Mouse (Mus musculus): ENCODE results near the gene Zxdc.

DNA sequence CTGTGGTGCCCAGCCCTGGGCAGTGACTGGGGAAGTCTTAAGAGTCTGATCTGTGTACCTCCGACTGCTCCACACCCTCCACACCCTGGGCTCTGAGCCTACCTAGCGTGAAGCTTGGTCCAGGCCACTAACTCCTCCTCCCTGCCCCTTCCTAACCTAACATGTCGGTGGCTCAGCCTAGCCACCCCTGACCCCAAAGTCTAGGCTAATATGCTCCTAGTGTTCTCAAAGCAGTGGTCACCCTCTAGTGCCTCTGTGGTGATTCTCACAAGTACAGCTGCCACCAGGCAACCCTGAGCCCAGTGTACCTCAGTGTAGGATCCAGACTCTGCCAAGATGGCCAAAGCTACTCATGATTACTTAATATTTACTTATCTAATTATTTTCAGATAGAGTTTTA, 65.4 kb downstream of the Zxdc start:
- no peak for TF ChIP-seq CTCF (IDR thresholded peaks at IDR 0.05; ENCODE audit: low read depth, low read length)
- no peak for TF ChIP-seq POLR2A (IDR thresholded peaks at IDR 0.05; ENCODE audit: extremely low read depth, insufficient read depth, low read length)

Data from liver, adult 2 months (tissue).